Comparison of ENCODE assay signal across 14 mouse cellular contexts in the genomic region with DNA sequence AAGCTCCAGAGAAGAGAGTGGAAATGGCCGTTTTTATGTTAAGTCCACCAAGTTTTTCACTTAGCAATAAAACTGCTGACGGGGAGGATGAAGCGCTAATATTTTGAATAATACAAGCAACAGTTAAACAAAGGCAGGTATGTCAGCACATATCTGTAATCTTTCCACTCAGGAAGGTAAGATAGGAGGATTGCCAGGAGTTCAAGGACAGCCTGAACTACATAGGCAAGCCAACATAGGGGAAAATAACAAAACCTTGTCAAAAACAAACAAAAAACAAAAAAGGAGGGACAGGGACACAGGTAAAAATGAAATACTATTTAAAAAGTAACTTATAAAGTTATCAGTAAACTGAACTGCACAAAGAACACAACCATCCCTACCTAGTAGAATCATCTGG.
DNase-seq lines count a peak whose midpoint lies in the region; TF ChIP-seq lines count a peak whose summit lies in the region.
"Had no signal": no experiment of that assay in that cellular context is flagged by ENCODE, and none has a peak within 500 bp of the region (broad histone marks: within the 10 kb centered on the region; RNA-seq: fewer than 3 reads in every experiment).

No protein-coding gene starts in this region.

- H3K36me3 ChIP-seq in liver, adult 2 months (ENCODE audit: control insufficient read depth, insufficient read depth, low read length): peaks cover 6% of the 10 kb centered on the region; the same call in 1 of the 2 replicates

- TF ChIP-seq CTCF in liver, adult 2 months (IDR thresholded peaks at IDR 0.05; ENCODE audit: low read depth, low read length): no peak

- 14% methylated on average over 3 of the region's 3 CpGs for WGBS in liver, adult 2 months

- no peak for TF ChIP-seq POLR2A in liver, adult 2 months (IDR thresholded peaks at IDR 0.05; ENCODE audit: extremely low read depth, insufficient read depth, low read length)

- peak; percentile 91 for DNase-seq in liver, adult 2 months (ENCODE audit: extremely low read depth, low read depth, low spot score)
- no peak for DNase-seq in liver
- DNase-seq: adrenal gland, adult 2 months; adrenal gland, adult 8-10 months; adrenal gland, postnatal 10 days; adrenal gland, postnatal 14 days; adrenal gland, postnatal 25 days; adrenal gland, postnatal 36 days; B cell, adult 2 months; cerebellum, adult 11 months; cerebellum, adult 11-12 months; cerebellum, adult 18-20 months; cerebellum, adult 2 months had no signal

- H3K27me3 ChIP-seq in liver, adult 2 months (ENCODE audit: control insufficient read depth, insufficient read depth, low read length): no peaks in the 10 kb centered on the region
- H3K27me3 ChIP-seq: CH12.LX had no signal

- H3K4me1 ChIP-seq in liver, adult 2 months (ENCODE audit: control insufficient read depth, insufficient read depth, low read length): peaks cover 13% of the 10 kb centered on the region

- H3K4me3 ChIP-seq in liver, adult 2 months (ENCODE audit: insufficient read depth, low read depth, low read length): no peak overlapping the region

- 0 out of 2 replicates have a peak overlapping the region, but pooled peaks have one; percentile 44 for H3K27ac ChIP-seq in liver, adult 2 months (replicated peaks; ENCODE audit: insufficient read depth, low read depth, low read length)

- H3K79me2 ChIP-seq in liver, adult 2 months (ENCODE audit: control insufficient read depth, insufficient read depth, low read length): peaks cover 2% of the 10 kb centered on the region; the same call in 1 of the 2 replicates

- H3K9ac ChIP-seq in liver, adult 2 months (ENCODE audit: low read depth, low read length): no peak overlapping the region
